Mouse (Mus musculus) hindbrain, embryonic 13.5 days (tissue): ENCODE data around the gene Vangl1. TPM values are rescaled to one million over a fixed set of nuclear protein-coding genes. Genes with fewer than 3 reads are reported as not detected.
A peak's percentile ranks its signal among the peaks of the same experiment; 100 is the strongest.
"Not testable (repeated sequence)": the region's sequence is repeated elsewhere in the genome, so short reads cannot be mapped to it uniquely, and the experiment has no call there.

ENCODE experiments used
- ATAC-seq: fragments of 200-750 bp; cut with Nextera tagmentation; 2 replicates; pipeline ENCODE4 v1.8.0; 2017; ENCODE audit warnings: moderate TSS enrichment; ENCODE audit not compliant: low FRiP score
- H3K27ac ChIP-seq: fragments of 300-500 bp; sonication (generic); 2 replicates; pipeline ENCODE4 v1.5.1; 2015; ENCODE audit warnings: inconsistent platforms, mild to moderate bottlenecking, moderate library complexity
- H3K27me3 ChIP-seq: fragments of 300-500 bp; sonication (generic); 2 replicates; pipeline ENCODE4 v1.6.1; 2015; ENCODE audit warnings: mild to moderate bottlenecking, inconsistent platforms
- H3K36me3 ChIP-seq: fragments of 300-500 bp; sonication (generic); 2 replicates; pipeline ENCODE4 v1.6.1; 2015; ENCODE audit warnings: mild to moderate bottlenecking, inconsistent platforms
- H3K4me1 ChIP-seq: fragments of 300-500 bp; sonication (generic); replicated peaks from 2 replicates; pipeline ENCODE4 v1.6.1; 2015; ENCODE audit warnings: inconsistent platforms
- H3K4me2 ChIP-seq: fragments of 300-500 bp; sonication (generic); 2 replicates; pipeline ENCODE4 v1.6.1; 2015; ENCODE audit warnings: inconsistent platforms, mild to moderate bottlenecking, moderate library complexity
- H3K4me3 ChIP-seq: fragments of 300-500 bp; sonication (generic); 2 replicates; pipeline ENCODE4 v1.5.1; 2015; ENCODE audit warnings: mild to moderate bottlenecking, inconsistent platforms
- H3K9ac ChIP-seq: fragments of 300-500 bp; sonication (generic); 2 replicates; pipeline ENCODE4 v1.6.1; 2015; ENCODE audit warnings: mild to moderate bottlenecking, inconsistent platforms
- H3K9me3 ChIP-seq: fragments of 300-500 bp; sonication (generic); 2 replicates; pipeline ENCODE4 v1.6.1; 2016; ENCODE audit warnings: inconsistent platforms
- WGBS: fragments of 180-500 bp; shearing (Covaris S2); methylation state at CpG from one replicate; pipeline ENCODE4 v1.1.7; 2015; 5-methylcytosine and 5-hydroxymethylcytosine counted together
- polyA plus RNA-seq: library from polyadenylated mRNA; unstranded; fragments of >200 nt; fragmentation: Nextera tagmentation; extraction: Ambion mirVana; gene quantifications from 2 replicates; pipeline ENCODE4 v1.2.1, GENCODE M21; 2015

Vangl1 gene
- polyA plus RNA-seq, 1 experiment from 2014 or later = 7.0 TPM

DNA sequence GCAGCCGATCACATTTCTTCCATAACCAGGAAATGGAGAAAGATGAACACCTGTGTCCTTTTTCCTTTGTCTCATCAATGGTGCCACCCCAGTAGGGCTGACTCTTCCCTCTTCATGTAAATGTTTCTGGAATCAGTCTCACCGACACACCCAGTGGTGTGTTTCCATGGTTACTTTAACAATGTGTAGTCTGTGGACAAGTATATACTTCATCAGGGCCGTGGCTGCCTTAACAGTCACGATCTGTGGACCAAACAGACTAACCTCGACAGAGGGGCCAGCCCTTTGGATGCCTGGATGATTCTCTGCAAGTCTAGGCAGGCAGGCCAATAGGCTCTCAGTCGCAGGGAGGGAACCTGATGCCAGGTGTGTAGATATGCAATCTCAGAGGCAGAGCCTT is 8.4 kb upstream of the Vangl1 start:
- H3K4me1 ChIP-seq = no peaks in the 10 kb centered on the region
- H3K27ac ChIP-seq = no peak overlapping the region
- no peaks in the 10 kb centered on the region for H3K36me3 ChIP-seq
- H3K9me3 ChIP-seq = no peaks in the 10 kb centered on the region
- no peak overlapping the region for H3K9ac ChIP-seq
- no peak overlapping the region for H3K4me3 ChIP-seq
- H3K4me2 ChIP-seq = no peak overlapping the region
- 56% methylated on average over 6 of the region's 6 CpGs for WGBS
- H3K27me3 ChIP-seq = peaks cover 10% of the 10 kb centered on the region
- ATAC-seq = no peak

DNA sequence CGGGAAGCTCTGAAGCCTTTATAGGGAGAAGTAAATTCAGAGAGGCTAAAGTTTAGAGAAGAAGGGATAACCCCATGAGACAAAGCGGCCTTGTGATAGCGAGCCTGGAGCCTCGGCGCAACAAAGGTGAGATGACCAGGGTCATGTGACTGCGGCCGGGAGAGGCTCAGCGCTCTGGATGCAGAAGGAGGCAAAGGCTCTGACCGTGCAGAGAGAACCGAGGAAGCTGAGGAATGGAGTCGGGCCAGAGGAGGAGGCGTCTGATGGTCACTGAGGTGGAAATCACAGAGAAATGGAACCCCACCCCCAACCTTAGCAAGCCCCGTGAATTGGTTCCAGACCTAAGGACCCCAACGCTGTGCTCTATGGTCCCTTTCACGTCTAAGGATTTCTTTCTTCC is 7.8 kb upstream of the Vangl1 start:
- 89% methylated on average over 15 of the region's 15 CpGs for WGBS
- Histone ChIP-seq H3K36me3 (no peaks in the 10 kb centered on the region), H3K9ac (no peak overlapping the region), H3K9me3 (no peaks in the 10 kb centered on the region), H3K27ac (no peak overlapping the region), H3K4me1 (no peaks in the 10 kb centered on the region), H3K27me3 (peaks cover 12% of the 10 kb centered on the region), H3K4me3 (no peak overlapping the region), H3K4me2 (no peak overlapping the region)
- ATAC-seq = no peak

DNA sequence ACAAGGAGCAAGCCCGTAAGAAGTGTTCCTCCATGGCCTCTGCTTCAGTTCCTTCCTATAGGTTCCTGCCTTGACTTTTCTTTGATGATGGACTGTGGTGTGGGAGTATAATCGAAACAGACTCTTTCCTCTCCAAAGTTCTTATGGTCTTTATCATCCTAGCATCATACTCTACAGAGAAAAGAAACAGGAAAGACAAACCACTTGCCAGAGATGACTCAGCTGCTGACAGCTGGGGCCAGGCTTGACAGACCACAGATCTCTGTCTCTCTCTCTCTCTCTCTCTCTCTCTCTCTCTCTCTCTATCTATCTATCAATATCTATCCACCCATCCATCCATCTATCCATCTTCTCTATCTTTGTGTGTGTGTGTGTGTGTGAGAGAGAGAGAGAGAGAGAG is 6.8 kb upstream of the Vangl1 start:
- ATAC-seq = no peak
- no peaks in the 10 kb centered on the region for H3K9me3 ChIP-seq
- H3K9ac ChIP-seq = no peak overlapping the region
- no peak overlapping the region for H3K4me2 ChIP-seq
- no peak overlapping the region for H3K27ac ChIP-seq
- no peaks in the 10 kb centered on the region for H3K4me1 ChIP-seq
- WGBS = 73% methylated on average over 2 of the region's 2 CpGs
- no peaks in the 10 kb centered on the region for H3K36me3 ChIP-seq
- no peak overlapping the region for H3K4me3 ChIP-seq
- peaks cover 22% of the 10 kb centered on the region for H3K27me3 ChIP-seq

DNA sequence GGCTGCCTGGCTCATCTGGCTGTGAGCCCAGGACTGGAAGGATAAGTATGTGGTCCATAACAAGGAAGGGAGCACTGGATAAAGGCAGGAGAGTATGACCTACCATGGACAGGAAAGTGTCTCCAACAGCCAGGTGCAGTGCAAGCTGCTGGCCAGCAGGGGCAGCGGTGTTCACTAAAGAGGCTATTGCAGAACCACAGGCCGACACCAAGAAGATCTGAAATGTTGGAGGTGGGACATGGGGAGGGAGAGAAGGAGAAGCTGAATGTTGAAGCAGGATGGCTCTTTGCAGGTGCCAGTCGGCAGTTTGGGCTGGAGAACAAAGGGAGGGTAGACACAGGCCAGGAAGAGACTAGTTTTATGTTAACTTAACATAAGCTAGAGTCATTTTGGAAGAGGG is 6.3 kb upstream of the Vangl1 start:
- ATAC-seq = no peak
- H3K27me3 ChIP-seq = peaks cover 27% of the 10 kb centered on the region
- WGBS = 78% methylated on average over 3 of the region's 3 CpGs

DNA sequence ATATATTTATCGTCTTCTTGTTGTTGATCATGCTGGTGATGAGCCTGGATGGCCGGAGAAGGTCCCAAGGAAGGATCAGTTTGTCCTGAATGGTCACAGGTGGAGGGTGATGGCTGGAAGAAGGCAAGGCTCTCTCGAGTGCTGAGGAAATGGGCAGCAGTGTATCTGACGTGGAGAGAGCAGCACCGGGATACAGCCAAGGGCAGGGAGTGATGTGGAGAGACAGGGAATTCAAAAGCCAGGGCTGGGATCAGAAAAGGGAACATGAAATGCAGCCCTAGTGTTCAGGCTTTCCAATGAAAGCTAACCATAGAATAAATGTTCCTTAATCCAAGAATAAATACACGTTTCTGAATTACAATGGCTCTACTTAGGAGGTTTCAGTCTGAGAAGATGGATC is 4.4 kb upstream of the Vangl1 start:
- H3K9ac ChIP-seq = no peak overlapping the region
- H3K4me2 ChIP-seq = no peak overlapping the region
- H3K4me3 ChIP-seq = no peak overlapping the region
- H3K9me3 ChIP-seq = no peaks in the 10 kb centered on the region
- H3K27me3 ChIP-seq = peaks cover 35% of the 10 kb centered on the region
- H3K4me1 ChIP-seq = peaks cover 15% of the 10 kb centered on the region
- no peaks in the 10 kb centered on the region for H3K36me3 ChIP-seq
- no peak for ATAC-seq
- no peak overlapping the region for H3K27ac ChIP-seq
- 80% methylated on average over 6 of the region's 6 CpGs for WGBS

More for the DNA sequence above, 6.3 kb upstream of the Vangl1 start:
- H3K9me3 ChIP-seq = no peaks in the 10 kb centered on the region
- H3K4me2 ChIP-seq = no peak overlapping the region
- peaks cover under 1% of the 10 kb centered on the region for H3K4me1 ChIP-seq
- no peak overlapping the region for H3K9ac ChIP-seq
- no peak overlapping the region for H3K27ac ChIP-seq
- H3K36me3 ChIP-seq = no peaks in the 10 kb centered on the region
- no peak overlapping the region for H3K4me3 ChIP-seq

DNA sequence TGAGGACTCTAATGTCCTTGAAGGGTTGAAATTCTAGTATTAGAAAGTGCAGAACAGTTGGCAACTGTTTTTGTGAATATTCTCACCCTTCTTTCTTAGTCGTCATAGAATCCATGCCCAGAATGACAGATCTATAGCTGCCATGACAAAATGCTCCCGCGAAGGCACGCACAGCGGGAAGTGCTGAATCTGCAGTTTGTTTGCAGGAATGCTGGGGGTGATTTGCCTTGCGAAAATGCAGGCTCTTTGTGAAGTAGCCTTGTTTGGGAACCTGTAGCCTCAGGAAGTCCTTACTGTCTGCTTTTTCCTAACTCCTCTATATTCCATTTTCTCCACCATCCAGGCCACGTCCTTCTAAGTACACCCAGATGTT is 951 bp upstream of the Vangl1 start:
- H3K4me1 ChIP-seq = peaks cover 35% of the 10 kb centered on the region
- H3K27me3 ChIP-seq = peaks cover 65% of the 10 kb centered on the region
- no peak overlapping the region for H3K9ac ChIP-seq
- ATAC-seq = no peak
- no peaks in the 10 kb centered on the region for H3K36me3 ChIP-seq
- H3K27ac ChIP-seq = peak overlapping the region; percentile 48; the same call in 1 of the 2 replicates
- H3K4me3 ChIP-seq = no peak overlapping the region; the same call in 1 of the 2 replicates
- 8% methylated on average over 7 of the region's 7 CpGs for WGBS
- no peaks in the 10 kb centered on the region for H3K9me3 ChIP-seq
- H3K4me2 ChIP-seq = peak overlapping the region; percentile 94

DNA sequence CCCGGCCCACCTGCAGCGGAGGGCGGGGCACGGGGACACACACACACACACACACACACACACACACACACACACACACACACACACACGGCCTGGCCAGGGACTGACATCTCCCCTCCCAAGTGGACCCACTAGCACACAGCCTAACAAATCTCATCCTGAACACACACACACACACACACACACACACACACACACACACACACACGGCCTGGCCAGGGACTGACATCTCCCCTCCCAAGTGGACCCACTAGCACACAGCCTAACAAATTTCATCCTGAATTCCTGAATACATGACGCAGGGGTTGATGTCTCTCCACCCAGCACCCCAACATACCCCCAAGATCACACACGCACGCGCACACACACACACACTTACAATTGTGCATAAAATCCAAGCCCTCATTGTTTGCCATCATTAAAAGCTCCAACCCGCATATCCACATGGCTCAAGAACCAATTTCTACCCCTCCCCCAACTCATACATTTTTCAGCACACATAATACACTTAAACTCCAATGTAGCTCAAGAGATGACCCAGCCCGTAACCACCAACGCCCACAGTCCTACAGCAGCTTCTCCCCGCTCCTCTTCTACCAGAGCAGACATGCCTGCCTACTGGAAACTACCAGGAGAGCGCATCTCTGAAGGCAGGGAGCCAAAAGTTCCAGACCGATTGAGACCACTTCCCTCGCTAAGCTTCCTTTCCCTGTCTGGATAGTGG is 403 bp upstream of the Vangl1 start:
- H3K4me3 ChIP-seq = peak overlapping the region; percentile 54
- H3K9ac ChIP-seq = peak overlapping the region; percentile 76
- peak overlapping the region; percentile 65 for H3K27ac ChIP-seq
- H3K4me2 ChIP-seq = peak overlapping the region; percentile 94
- ATAC-seq = peak; percentile 65
- H3K27me3 ChIP-seq = peaks cover 69% of the 10 kb centered on the region
- H3K9me3 ChIP-seq, H3K36me3 ChIP-seq: not testable (repeated sequence)
- WGBS = 7% methylated on average over 11 of the region's 17 CpGs
- peaks cover 37% of the 10 kb centered on the region for H3K4me1 ChIP-seq

DNA sequence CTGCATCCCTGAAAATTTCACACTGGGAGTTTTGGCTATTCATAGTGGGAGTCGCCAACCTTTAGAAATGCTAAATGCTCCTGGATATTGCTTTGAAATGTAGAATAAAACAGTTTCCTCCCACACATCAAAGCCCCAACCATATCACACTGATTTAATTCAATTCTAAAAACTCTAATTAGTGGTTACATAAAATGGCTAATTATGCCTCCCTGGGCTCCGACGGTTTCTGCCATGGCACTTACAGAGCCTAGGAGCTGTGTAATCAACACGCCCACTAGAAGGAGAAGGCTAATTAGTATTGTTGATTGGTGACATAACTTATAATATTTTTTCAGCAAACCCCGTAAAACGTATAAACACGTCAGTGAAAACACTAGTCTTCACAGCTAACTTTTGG is 1.4 kb downstream of the Vangl1 start:
- H3K9me3 ChIP-seq = no peaks in the 10 kb centered on the region
- no peak for ATAC-seq
- peak overlapping the region; percentile 54 for H3K4me3 ChIP-seq
- H3K9ac ChIP-seq = peak overlapping the region; percentile 76
- H3K27ac ChIP-seq = no peak overlapping the region
- 3% methylated on average over 7 of the region's 7 CpGs for WGBS
- H3K36me3 ChIP-seq = no peaks in the 10 kb centered on the region
- H3K4me1 ChIP-seq = peaks cover 52% of the 10 kb centered on the region
- peak overlapping the region; percentile 94 for H3K4me2 ChIP-seq
- peaks cover 80% of the 10 kb centered on the region for H3K27me3 ChIP-seq

DNA sequence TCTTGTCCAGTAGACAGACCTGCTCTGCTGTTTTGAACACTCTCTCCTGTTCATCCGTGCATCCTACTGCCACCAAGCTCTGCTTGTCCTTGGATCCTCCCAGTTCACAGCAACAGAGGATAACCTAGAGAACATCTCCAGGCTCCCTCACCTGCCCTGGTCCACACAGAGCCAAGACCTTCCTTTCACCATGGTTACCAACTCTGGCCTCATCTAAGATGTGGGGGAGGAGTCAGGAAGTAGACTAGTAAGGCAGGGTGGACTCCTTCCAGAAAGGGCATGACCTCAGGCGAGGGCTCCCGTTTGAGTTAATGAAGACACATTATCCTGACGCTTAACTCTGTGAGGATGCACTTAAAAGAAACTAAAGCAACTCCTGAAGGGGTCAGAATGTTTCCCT is 4.5 kb downstream of the Vangl1 start:
- Histone ChIP-seq H3K4me2 (no peak overlapping the region), H3K9ac (no peak overlapping the region), H3K4me1 (peaks cover 68% of the 10 kb centered on the region), H3K4me3 (no peak overlapping the region), H3K27ac (no peak overlapping the region), H3K9me3 (no peaks in the 10 kb centered on the region), H3K27me3 (peaks cover 77% of the 10 kb centered on the region), H3K36me3 (no peaks in the 10 kb centered on the region)
- WGBS = 26% methylated on average over 4 of the region's 4 CpGs
- ATAC-seq = no peak

DNA sequence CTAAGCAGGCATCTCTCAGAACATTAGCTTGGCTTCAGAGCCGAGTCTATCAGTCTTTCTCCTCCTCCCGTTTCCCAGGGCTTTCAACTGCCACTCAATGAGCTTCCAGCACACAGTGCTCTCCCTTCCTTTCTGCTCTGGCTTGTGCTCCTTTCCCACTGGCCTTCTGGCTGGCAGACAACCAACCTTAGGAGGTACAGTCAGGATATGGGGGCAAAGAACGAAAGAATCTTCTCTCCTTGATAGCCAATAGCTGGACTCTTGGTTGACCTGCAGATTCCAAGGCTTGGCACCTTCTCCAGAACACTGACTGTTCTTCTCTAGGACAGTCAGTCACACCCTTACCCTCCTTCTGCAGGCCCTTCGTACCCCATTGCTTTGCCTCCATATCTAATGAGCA is 5.3 kb downstream of the Vangl1 start:
- H3K9me3 ChIP-seq = no peaks in the 10 kb centered on the region
- peaks cover 72% of the 10 kb centered on the region for H3K4me1 ChIP-seq
- H3K4me3 ChIP-seq = no peak overlapping the region
- no peak overlapping the region for H3K27ac ChIP-seq
- no peak overlapping the region for H3K4me2 ChIP-seq
- 52% methylated on average over 4 of the region's 4 CpGs for WGBS
- no peak for ATAC-seq
- H3K9ac ChIP-seq = no peak overlapping the region
- H3K27me3 ChIP-seq = peaks cover 77% of the 10 kb centered on the region
- H3K36me3 ChIP-seq = no peaks in the 10 kb centered on the region

DNA sequence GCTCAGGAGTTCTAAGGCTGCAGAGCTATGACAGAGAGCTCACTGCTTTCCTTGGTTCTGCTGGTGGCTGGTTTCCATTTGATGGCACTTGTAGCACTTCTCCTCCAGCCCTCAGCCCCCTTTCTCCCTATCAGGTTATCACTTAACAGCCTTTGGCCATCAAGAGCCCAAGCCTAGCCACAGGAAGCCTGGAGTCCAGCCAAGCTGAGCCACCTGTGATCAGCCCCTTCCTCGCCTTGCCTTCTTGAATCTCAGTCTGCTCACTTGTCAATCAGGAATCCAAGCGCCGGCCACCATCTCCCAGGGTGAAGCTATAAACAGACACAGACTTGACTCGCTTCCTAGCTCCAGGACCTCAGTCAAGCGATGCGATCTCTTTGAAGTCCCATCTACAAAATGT is 6.0 kb downstream of the Vangl1 start:
- no peak for ATAC-seq
- H3K27ac ChIP-seq = no peak overlapping the region
- peaks cover 73% of the 10 kb centered on the region for H3K4me1 ChIP-seq
- no peaks in the 10 kb centered on the region for H3K9me3 ChIP-seq
- H3K9ac ChIP-seq = no peak overlapping the region
- H3K36me3 ChIP-seq = no peaks in the 10 kb centered on the region
- 58% methylated on average over 6 of the region's 6 CpGs for WGBS
- H3K4me2 ChIP-seq = no peak overlapping the region
- H3K27me3 ChIP-seq = peaks cover 69% of the 10 kb centered on the region
- H3K4me3 ChIP-seq = no peak overlapping the region

DNA sequence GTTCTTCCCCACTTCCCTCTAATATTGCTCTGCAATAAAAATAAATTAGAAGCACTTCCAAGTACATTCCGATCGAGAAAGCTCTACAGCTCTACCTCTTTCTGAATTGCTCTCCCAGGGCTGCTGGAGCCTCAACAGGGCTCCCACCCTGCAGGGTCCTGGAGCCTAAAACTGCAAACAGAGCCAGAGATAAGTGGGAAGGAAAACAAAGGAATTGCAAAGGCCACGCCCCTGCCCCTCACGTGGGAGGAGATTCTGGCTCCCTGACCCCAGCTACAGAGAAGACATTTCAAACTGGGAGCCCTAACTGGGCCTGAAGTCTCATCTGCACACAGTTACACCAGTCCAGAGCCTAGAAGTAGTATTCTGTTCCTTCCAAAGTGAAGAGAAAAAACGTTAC is 6.7 kb downstream of the Vangl1 start:
- H3K4me2 ChIP-seq = no peak overlapping the region
- ATAC-seq = no peak
- no peaks in the 10 kb centered on the region for H3K9me3 ChIP-seq
- H3K27ac ChIP-seq = no peak overlapping the region
- H3K9ac ChIP-seq = no peak overlapping the region
- H3K4me3 ChIP-seq = no peak overlapping the region
- no peaks in the 10 kb centered on the region for H3K36me3 ChIP-seq
- H3K27me3 ChIP-seq = peaks cover 67% of the 10 kb centered on the region
- peaks cover 73% of the 10 kb centered on the region for H3K4me1 ChIP-seq
- 15% methylated on average over 5 of the region's 5 CpGs for WGBS

DNA sequence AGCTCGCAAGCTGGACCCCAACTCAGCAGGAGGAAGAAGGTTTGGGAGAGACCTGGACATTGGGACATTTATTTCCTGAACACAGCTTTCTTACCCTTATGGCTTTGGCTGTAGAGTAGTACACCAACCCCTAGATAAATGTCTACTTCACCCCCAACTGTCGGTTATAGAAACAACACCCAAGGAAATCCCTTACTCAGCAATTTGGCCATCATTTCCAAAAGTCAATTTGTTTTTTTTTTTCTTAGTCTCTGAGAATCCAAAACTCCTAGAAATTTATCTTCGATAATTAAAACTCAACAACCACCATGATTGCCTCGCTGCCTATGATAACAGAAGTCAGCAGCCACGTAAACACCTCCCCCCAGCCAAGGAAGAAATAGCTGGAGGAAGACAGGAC is 7.3 kb downstream of the Vangl1 start:
- H3K9me3 ChIP-seq = no peaks in the 10 kb centered on the region
- no peaks in the 10 kb centered on the region for H3K36me3 ChIP-seq
- WGBS = 79% methylated on average over 5 of the region's 5 CpGs
- H3K4me3 ChIP-seq = no peak overlapping the region
- peaks cover 67% of the 10 kb centered on the region for H3K27me3 ChIP-seq
- H3K4me1 ChIP-seq = peaks cover 72% of the 10 kb centered on the region
- H3K4me2 ChIP-seq = no peak overlapping the region
- ATAC-seq = no peak
- no peak overlapping the region for H3K9ac ChIP-seq
- H3K27ac ChIP-seq = no peak overlapping the region
